Mouse (Mus musculus) hindbrain, embryonic 12.5 days (tissue): ENCODE data around the gene Ccdc154. TPM values are rescaled to one million over a fixed set of nuclear protein-coding genes. Genes with fewer than 3 reads are reported as not detected.

Experiments
- ATAC-seq: fragments of 200-750 bp; cut with Nextera tagmentation; 2 replicates; pipeline ENCODE4 v1.8.0; 2017; ENCODE audit warnings: moderate TSS enrichment; ENCODE audit not compliant: low FRiP score
- H3K27ac ChIP-seq: fragments of 300-500 bp; sonication (generic); 2 replicates; pipeline ENCODE4 v1.5.1; 2016; ENCODE audit warnings: mild to moderate bottlenecking
- H3K27me3 ChIP-seq: fragments of 300-500 bp; sonication (generic); 2 replicates; pipeline ENCODE4 v1.6.1; 2016; ENCODE audit warnings: mild to moderate bottlenecking
- H3K36me3 ChIP-seq: fragments of 300-500 bp; sonication (generic); 2 replicates; pipeline ENCODE4 v1.6.1; 2016; ENCODE audit warnings: mild to moderate bottlenecking
- H3K4me1 ChIP-seq: fragments of 300-500 bp; sonication (generic); 2 replicates; pipeline ENCODE4 v1.6.1; 2016
- H3K4me2 ChIP-seq: fragments of 300-500 bp; sonication (generic); replicated peaks from 2 replicates; pipeline ENCODE4 v1.6.1; 2016; ENCODE audit warnings: mild to moderate bottlenecking
- H3K4me3 ChIP-seq: fragments of 300-500 bp; sonication (generic); 2 replicates; pipeline ENCODE4 v1.5.1; 2016; ENCODE audit warnings: mild to moderate bottlenecking
- H3K9ac ChIP-seq: fragments of 300-500 bp; sonication (generic); 2 replicates; pipeline ENCODE4 v1.6.1; 2016; ENCODE audit warnings: mild to moderate bottlenecking, moderate library complexity
- H3K9me3 ChIP-seq: fragments of 300-500 bp; sonication (generic); replicated peaks from 2 replicates; pipeline ENCODE4 v1.6.1; 2016; ENCODE audit warnings: mild to moderate bottlenecking
- WGBS: fragments of 180-500 bp; shearing (Covaris S2); methylation state at CpG from one replicate; pipeline ENCODE4 v1.1.7; 2016; 5-methylcytosine and 5-hydroxymethylcytosine counted together
- polyA plus RNA-seq: library from polyadenylated mRNA; unstranded; fragments of >200 nt; fragmentation: Nextera tagmentation; extraction: Ambion mirVana; gene quantifications from 2 replicates; pipeline ENCODE4 v1.2.1, GENCODE M21; 2016

Ccdc154 gene
- polyA plus RNA-seq, 1 experiment from 2014 or later = not detected

DNA sequence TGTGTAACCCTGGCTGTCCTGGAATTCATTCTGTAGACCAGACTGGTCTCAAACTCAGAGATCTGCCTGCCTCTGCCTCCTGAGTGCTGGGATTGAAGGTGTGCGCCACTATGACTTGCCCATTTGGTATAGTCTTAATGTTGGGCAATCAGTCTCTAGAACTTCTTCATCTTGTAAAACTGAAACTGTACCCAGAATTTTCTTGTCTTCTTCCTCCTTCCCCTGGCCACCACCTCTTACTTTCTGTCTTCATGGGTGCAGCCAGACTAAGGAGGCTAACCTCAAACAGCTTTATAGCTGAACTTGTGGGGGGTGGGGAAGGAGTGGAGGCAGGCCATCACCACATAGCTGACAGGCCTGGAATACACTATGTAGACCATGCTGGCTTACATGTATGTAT is 23.5 kb upstream of the Ccdc154 start:
- Histone ChIP-seq H3K9me3 (no peaks in the 10 kb centered on the region), H3K4me3 (no peak overlapping the region), H3K4me2 (no peak overlapping the region), H3K4me1 (peaks cover 17% of the 10 kb centered on the region), H3K27ac (no peak overlapping the region), H3K9ac (no peak overlapping the region), H3K27me3 (no peaks in the 10 kb centered on the region), H3K36me3 (peaks cover 11% of the 10 kb centered on the region)
- no peak for ATAC-seq
- WGBS = 100% methylated on average over 1 of the region's 1 CpGs

DNA sequence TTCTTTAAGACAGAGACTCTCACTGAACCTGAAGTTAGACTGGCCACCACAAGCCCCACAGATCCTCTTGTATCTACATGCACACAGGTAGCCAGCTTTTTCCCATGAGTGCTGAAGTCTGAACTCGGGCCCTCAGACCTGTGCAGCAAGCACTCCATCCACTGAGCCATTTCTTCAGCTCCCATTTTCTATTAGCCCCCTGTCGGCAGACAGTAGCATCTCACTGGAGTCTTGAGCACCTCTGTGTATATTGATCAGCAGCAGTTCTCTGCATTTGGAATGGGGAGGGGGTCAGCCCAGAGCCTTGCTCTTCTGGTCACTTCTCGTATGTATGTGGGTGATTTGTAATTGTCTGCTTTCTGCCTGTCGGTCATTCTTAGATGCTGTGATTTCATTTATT is 22.3 kb upstream of the Ccdc154 start:
- 77% methylated on average over 4 of the region's 4 CpGs for WGBS
- Histone ChIP-seq H3K36me3 (peaks cover 21% of the 10 kb centered on the region), H3K4me1 (peaks cover 7% of the 10 kb centered on the region; the same call in 1 of the 2 replicates), H3K27ac (no peak overlapping the region), H3K27me3 (no peaks in the 10 kb centered on the region), H3K9ac (no peak overlapping the region), H3K4me2 (no peak overlapping the region), H3K9me3 (no peaks in the 10 kb centered on the region), H3K4me3 (no peak overlapping the region)
- no peak for ATAC-seq

DNA sequence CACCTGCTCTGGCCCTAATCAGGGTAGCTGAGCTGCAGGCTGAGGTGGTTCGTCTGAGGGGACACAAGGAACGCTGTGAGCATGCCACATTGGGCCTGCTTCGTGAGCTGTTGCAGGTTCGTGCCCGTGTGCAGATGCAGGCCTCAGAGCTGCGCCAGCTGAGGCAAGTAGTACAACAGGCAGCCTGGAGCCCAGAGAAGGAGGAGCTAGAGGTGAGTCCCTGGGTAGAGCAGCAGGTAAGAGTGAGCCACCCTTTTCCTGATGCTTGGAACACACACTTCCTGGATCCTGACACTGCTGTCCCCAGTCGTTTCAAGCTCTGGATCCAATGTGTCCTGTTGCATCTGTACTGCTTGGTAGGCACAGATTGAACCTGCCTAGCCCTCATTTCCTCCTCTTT is 1.1 kb downstream of the Ccdc154 start:
- Histone ChIP-seq H3K4me2 (no peak overlapping the region), H3K9ac (no peak overlapping the region), H3K36me3 (peaks cover 26% of the 10 kb centered on the region), H3K9me3 (no peaks in the 10 kb centered on the region), H3K27ac (no peak overlapping the region), H3K4me1 (no peaks in the 10 kb centered on the region), H3K4me3 (no peak overlapping the region), H3K27me3 (no peaks in the 10 kb centered on the region)
- ATAC-seq = no peak
- 76% methylated on average over 7 of the region's 7 CpGs for WGBS

DNA sequence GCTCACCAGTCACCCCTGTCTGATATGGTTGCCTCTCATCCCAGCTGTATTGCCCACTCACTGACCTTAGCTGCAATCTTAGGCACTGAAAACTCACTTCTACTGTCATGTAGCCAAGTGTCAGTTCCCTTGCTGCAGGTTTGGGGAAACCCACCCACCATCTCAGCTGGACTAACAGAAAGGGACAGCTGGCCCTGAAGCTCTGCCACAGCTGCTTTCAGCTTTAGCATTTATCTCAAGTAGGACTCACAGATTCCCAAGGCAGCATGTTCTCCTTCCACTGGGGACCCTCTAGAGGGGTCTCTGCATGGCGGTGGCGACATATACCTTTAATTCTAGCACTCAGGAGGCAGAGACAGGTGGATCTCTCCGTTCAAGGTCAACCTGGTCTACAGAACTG is 2.5 kb downstream of the Ccdc154 start:
- H3K27me3 ChIP-seq = no peaks in the 10 kb centered on the region
- H3K27ac ChIP-seq = no peak overlapping the region
- WGBS = 84% methylated on average over 3 of the region's 3 CpGs
- H3K36me3 ChIP-seq = peaks cover 19% of the 10 kb centered on the region
- ATAC-seq = no peak
- no peak overlapping the region for H3K4me3 ChIP-seq
- H3K4me1 ChIP-seq = no peaks in the 10 kb centered on the region
- H3K9me3 ChIP-seq = no peaks in the 10 kb centered on the region
- H3K4me2 ChIP-seq = no peak overlapping the region
- no peak overlapping the region for H3K9ac ChIP-seq

DNA sequence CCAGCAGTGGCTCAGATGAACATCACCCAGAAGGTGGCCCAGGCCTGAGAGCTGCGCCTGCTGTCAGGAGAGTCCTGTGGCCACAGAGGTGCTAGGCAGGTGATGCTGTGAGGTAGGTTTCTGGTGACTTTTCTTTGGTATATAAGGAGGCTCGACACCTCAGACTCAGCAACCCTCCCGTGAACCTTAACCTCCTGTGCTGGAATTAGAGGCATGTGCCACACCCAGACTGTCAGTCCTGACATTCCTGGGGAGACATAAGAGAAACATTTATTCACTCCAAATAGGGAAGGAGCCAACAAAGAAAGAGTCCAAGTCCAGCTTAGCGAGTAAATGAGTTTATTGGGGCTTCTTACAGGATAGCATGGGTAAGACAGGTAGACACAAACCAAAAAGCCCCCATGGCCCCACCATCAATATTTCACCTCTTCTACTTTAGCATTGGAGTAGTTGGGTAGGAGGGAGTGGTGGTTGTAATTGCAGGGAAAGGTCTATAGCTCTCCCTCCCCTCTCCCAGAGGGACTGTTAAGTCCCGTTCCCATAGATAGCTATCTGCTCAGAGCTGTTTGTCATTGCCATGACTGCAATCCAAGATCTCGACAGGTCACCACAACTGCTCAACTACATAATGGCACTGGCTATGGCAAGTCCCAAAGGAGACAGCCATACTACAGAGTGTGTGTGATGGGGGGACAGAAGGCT is 3.9 kb downstream of the Ccdc154 start:
- Histone ChIP-seq H3K4me1 (no peaks in the 10 kb centered on the region), H3K9ac (no peak overlapping the region), H3K4me3 (no peak overlapping the region), H3K4me2 (no peak overlapping the region), H3K9me3 (no peaks in the 10 kb centered on the region), H3K27me3 (no peaks in the 10 kb centered on the region), H3K36me3 (0 out of 2 replicates have a peak, but pooled peaks cover 6% of the 10 kb centered on the region), H3K27ac (no peak overlapping the region)
- WGBS = 67% methylated on average over 6 of the region's 6 CpGs
- no peak for ATAC-seq

DNA sequence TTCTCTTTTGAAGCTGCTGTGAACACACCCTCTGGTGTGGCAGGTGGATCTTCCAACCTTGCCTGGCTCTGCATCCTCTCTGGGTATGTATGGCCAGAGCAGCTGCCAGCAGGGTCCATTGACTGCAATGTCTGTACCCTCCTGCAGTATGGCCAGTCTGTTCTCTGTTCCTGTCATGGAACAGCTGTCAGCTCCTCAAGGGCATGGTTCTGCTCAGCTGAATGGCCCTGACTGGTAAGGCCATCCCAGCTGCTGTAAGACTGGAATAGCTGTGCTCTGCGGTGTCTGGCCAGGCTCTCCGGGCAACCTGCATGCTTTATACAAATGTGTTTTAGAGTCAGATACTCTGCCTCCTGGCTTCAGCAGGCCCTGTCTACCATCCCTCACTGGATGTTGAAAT is 7.4 kb downstream of the Ccdc154 start:
- Histone ChIP-seq H3K27ac (no peak overlapping the region), H3K27me3 (no peaks in the 10 kb centered on the region), H3K4me1 (no peaks in the 10 kb centered on the region), H3K4me2 (no peak overlapping the region), H3K9me3 (no peaks in the 10 kb centered on the region), H3K9ac (no peak overlapping the region), H3K36me3 (no peaks in the 10 kb centered on the region), H3K4me3 (no peak overlapping the region)
- ATAC-seq = no peak
- WGBS = 90% methylated on average over 2 of the region's 2 CpGs

DNA sequence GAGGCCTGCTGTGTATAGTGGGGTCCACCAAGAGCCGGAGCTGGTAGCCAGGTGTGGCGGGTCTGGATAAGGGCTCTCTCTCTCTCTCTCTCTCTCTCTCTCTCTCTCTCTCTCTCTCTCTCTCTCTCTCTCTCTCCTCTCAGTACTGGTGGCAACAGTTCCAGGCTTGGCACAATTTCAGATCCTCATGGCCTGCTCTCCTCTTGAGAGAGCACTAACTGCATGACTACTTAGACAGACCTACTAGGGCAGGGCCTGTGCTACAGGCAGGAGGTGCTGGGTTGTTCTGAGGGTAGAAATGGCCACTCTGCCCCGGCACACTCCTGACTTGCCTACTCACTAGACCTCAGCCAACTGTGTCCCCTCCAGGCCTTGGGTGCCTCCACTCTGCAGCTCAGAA is 10.3 kb downstream of the Ccdc154 start:
- Histone ChIP-seq H3K4me1 (no peaks in the 10 kb centered on the region), H3K9me3 (no peaks in the 10 kb centered on the region), H3K9ac (no peak overlapping the region), H3K27me3 (peaks cover 9% of the 10 kb centered on the region; the same call in 1 of the 2 replicates), H3K27ac (no peak overlapping the region), H3K4me2 (no peak overlapping the region), H3K4me3 (no peak overlapping the region), H3K36me3 (no peaks in the 10 kb centered on the region)
- 80% methylated on average over 3 of the region's 3 CpGs for WGBS
- ATAC-seq = no peak

DNA sequence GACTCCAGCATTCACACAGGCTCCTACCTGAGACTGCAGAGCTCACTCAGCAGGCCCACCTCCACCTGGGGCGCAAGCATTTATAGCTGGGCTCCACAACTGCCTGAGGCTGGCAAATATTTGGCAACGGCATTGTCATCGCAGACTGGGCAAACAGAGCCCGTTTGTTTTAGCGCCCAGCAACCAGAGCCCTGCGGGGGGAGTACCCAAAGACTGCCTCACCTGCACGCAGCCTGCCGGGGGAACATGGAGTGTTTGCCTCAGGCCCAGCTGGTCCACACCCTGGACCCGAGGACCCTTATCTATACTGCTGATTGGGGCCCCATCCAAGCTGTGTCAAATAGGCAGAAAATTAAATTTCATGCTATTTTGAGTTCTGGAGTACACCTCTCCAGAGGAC is 13.2 kb downstream of the Ccdc154 start, which contains the start of gene Gm38655:
Gm38655 (minus strand) TSS at position 61 of the 400 bp plus-strand sequence.
- no peaks in the 10 kb centered on the region for H3K9me3 ChIP-seq
- no peak for ATAC-seq
- 65% methylated on average over 9 of the region's 9 CpGs for WGBS
- peaks cover 17% of the 10 kb centered on the region for H3K27me3 ChIP-seq
- H3K4me3 ChIP-seq = no peak within 1 kb of the TSS
- no peak within 1 kb of the TSS for H3K4me2 ChIP-seq
- no peak within 1 kb of the TSS for H3K27ac ChIP-seq
- H3K36me3 ChIP-seq = no peaks in the 10 kb centered on the region
- H3K4me1 ChIP-seq = no peaks in the 10 kb centered on the region
- no peak within 1 kb of the TSS for H3K9ac ChIP-seq

DNA sequence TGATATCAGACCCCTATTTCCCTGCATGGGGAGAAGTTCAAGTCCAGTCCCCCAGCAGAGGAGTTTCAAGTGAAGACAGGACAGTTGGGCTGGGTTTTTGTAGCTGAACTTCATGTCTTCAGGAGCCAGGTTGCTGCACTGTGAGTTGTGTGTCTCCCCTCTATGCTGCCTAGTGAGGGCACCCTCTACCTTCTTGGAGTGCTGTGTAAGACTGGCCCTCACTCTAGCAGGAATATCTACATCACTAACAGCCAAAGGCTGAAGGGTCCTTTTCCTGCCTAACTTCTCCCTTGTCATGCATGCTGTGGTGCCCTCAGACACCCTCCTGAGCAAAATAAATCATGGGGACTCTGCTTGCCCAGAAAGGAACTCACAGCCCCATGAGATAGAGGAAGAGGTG is 21.0 kb downstream of the Ccdc154 start:
- Histone ChIP-seq H3K4me1 (peaks cover 23% of the 10 kb centered on the region), H3K27me3 (peaks cover 13% of the 10 kb centered on the region), H3K4me3 (0 out of 2 replicates have a peak overlapping the region, but pooled peaks have one; percentile 93), H3K27ac (no peak overlapping the region), H3K9ac (no peak overlapping the region), H3K9me3 (no peaks in the 10 kb centered on the region), H3K36me3 (no peaks in the 10 kb centered on the region; the same call in 1 of the 2 replicates), H3K4me2 (peak overlapping the region; percentile 99)
- no peak for ATAC-seq

DNA sequence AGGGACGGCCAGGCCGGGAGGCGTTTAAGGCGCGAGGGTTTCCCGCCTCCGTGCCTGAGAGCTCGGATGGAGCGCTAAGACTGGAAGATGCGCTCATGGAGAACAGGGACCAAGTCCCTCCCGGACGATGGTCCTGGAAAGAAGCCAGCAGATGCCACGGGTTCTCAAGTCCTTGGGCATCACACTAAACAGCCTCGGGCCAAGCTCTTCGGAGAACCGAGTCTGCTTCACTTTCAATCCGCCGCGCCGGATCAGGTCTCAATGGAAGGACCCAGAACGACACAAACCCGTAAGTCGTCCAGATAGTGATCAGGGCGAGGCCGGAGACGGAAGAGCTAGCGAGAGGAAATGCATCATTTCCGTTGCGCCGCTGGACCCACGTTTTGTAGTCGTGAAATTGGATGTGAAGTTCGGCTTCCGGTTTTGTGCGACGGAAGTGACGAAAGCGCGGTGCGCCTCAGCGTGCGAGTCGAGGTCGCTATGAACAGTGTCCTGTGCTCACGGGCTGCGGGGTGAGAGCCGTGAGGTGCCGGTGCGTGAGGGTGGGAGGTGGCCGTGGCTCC is 21.9 kb downstream of the Ccdc154 start, which contains the start of gene BC003965:
BC003965 (plus strand) TSS at position 426 of the 563 bp plus-strand sequence.
- Histone ChIP-seq H3K4me2 (peak within 1 kb of the TSS; percentile 99), H3K27me3 (peaks cover 11% of the 10 kb centered on the region), H3K9me3 (no peaks in the 10 kb centered on the region), H3K4me3 (peak within 1 kb of the TSS; percentile 93), H3K9ac (peak within 1 kb of the TSS; percentile 88), H3K27ac (peak within 1 kb of the TSS; percentile 92), H3K36me3 (no peaks in the 10 kb centered on the region; the same call in 1 of the 2 replicates), H3K4me1 (peaks cover 26% of the 10 kb centered on the region)
- ATAC-seq = peak; percentile 90
- WGBS = under 1% methylated on average over 50 of the region's 50 CpGs

DNA sequence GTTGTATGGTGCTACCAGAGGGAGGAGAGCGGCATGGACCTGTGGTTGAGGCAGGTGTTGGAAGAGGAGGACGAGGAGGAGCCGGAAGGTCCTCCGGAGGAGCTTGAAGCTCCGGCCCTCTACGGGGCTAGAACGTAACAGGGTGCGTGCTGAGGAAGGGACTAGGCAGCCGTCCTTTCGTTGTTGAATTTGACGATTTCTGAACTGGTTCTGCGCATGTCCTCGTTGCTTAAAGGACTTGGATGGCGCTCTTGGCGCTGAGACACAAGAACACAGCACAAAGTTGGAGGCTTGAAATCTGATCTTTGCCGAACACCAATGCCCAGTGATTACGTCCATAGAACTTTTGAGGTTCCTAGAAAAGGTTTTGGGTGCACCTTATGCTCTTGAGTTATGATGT is 22.7 kb downstream of the Ccdc154 start:
- H3K27ac ChIP-seq = no peak overlapping the region
- WGBS = 10% methylated on average over 17 of the region's 17 CpGs
- no peak for ATAC-seq

DNA sequence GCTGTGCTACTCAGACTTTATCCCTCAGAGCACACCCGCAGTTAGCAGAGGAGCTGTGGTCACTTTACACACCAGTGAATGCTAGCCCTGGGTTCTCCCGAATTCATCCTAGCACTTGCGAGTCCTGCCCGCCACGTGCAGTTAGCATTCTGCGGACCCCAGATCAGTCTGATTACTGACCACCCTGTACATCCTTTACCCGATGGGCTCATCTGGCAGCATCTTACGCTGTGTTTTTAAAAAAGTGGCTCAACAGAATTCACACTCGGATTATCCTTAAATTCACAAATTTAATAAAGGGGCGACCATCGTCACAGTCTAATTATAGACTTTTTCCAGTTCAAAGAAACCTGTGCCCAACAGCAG is 25.5 kb downstream of the Ccdc154 start:
- 7% methylated on average over 11 of the region's 11 CpGs for WGBS
- H3K4me3 ChIP-seq = peak overlapping the region; percentile 99
- peaks cover 10% of the 10 kb centered on the region; the same call in 1 of the 2 replicates for H3K36me3 ChIP-seq
- no peak for ATAC-seq
- H3K27ac ChIP-seq = peak overlapping the region; percentile 83
- H3K27me3 ChIP-seq = no peaks in the 10 kb centered on the region
- H3K9ac ChIP-seq = peak overlapping the region; percentile 95
- H3K9me3 ChIP-seq = no peaks in the 10 kb centered on the region
- peak overlapping the region; percentile 71 for H3K4me2 ChIP-seq
- H3K4me1 ChIP-seq = peaks cover 36% of the 10 kb centered on the region

More for the DNA sequence above, 22.7 kb downstream of the Ccdc154 start:
- Histone ChIP-seq H3K9ac (peak overlapping the region; percentile 88), H3K9me3 (no peaks in the 10 kb centered on the region), H3K36me3 (no peaks in the 10 kb centered on the region; the same call in 1 of the 2 replicates), H3K27me3 (peaks cover 9% of the 10 kb centered on the region), H3K4me3 (peak overlapping the region; percentile 93), H3K4me1 (peaks cover 34% of the 10 kb centered on the region), H3K4me2 (peak overlapping the region; percentile 99)
